Mouse (Mus musculus): ENCODE data around the gene Phf21b.
A peak's percentile ranks its signal among the peaks of the same experiment; 100 is the strongest.

Phf21b gene

GRCm38 (mm10) chr15:84856006-84856995 lies at the start of gene Phf21b:
Gene Phf21b, minus strand, starts transcription at chr15:84856049.
- DNase-seq (ENCODE audit: low read depth): peak; percentile 85

- DNase-seq (ENCODE audit: low read depth): no peak
Observed at GRCm38 (mm10) chr15:84903843-84904385, 48.1 kb upstream of the Phf21b start.

- DNase-seq (ENCODE audit: low read depth): no peak
Observed at GRCm38 (mm10) chr15:84898077-84898476, 42.2 kb upstream of the Phf21b start.

GRCm38 (mm10) chr15:84896664-84897063 lies 40.8 kb upstream of the Phf21b start:
- peak; percentile 22 for DNase-seq (ENCODE audit: low read depth)

GRCm38 (mm10) chr15:84896216-84896615 lies 40.4 kb upstream of the Phf21b start:
- peak; percentile 5 for DNase-seq (ENCODE audit: low read depth)

- peak; percentile 69 for DNase-seq (ENCODE audit: low read depth)
Observed at GRCm38 (mm10) chr15:84891658-84892057, 35.8 kb upstream of the Phf21b start.

GRCm38 (mm10) chr15:84891246-84891645 lies 35.4 kb upstream of the Phf21b start:
- no peak for DNase-seq (ENCODE audit: low read depth)

- no peak for DNase-seq (ENCODE audit: low read depth)
Observed at GRCm38 (mm10) chr15:84888066-84888465, 32.2 kb upstream of the Phf21b start.

- DNase-seq (ENCODE audit: low read depth): no peak
Observed at GRCm38 (mm10) chr15:84877029-84877815, 21.4 kb upstream of the Phf21b start.

- DNase-seq (ENCODE audit: low read depth): no peak
Observed at GRCm38 (mm10) chr15:84873867-84874266, 18.0 kb upstream of the Phf21b start.

- DNase-seq (ENCODE audit: low read depth): no peak
Observed at GRCm38 (mm10) chr15:84873079-84873478, 17.2 kb upstream of the Phf21b start.

GRCm38 (mm10) chr15:84871802-84872201 lies 16.0 kb upstream of the Phf21b start:
- no peak for DNase-seq (ENCODE audit: low read depth)

GRCm38 (mm10) chr15:84861911-84862310 lies 6.1 kb upstream of the Phf21b start:
- no peak for DNase-seq (ENCODE audit: low read depth)

GRCm38 (mm10) chr15:84857623-84858022 lies 1.8 kb upstream of the Phf21b start:
- DNase-seq (ENCODE audit: low read depth): no peak

- DNase-seq (ENCODE audit: low read depth): peak; percentile 31
Observed at GRCm38 (mm10) chr15:84854921-84855901, 638 bp downstream of the Phf21b start.

GRCm38 (mm10) chr15:84854171-84854811 lies 1.6 kb downstream of the Phf21b start:
- DNase-seq (ENCODE audit: low read depth): peak; percentile 29

GRCm38 (mm10) chr15:84853261-84854137 lies 2.4 kb downstream of the Phf21b start:
- DNase-seq (ENCODE audit: low read depth): peak; percentile 32

GRCm38 (mm10) chr15:84852457-84853070 lies 3.3 kb downstream of the Phf21b start:
- no peak for DNase-seq (ENCODE audit: low read depth)

GRCm38 (mm10) chr15:84850321-84850720 lies 5.5 kb downstream of the Phf21b start:
- DNase-seq (ENCODE audit: low read depth): peak; percentile 23
